Mouse (Mus musculus) liver, embryonic 16.5 days (tissue): ENCODE measurements around the gene Ten1. TPM values are rescaled to one million over a fixed set of nuclear protein-coding genes. Genes with fewer than 3 reads are reported as not detected.

Experiments used
- ATAC-seq: fragments of 200-750 bp; cut with Nextera tagmentation; 2 replicates; pipeline ENCODE4 v1.8.0; 2017; ENCODE audit warnings: low read depth, mild to moderate bottlenecking, moderate number of reproducible peaks, moderate library complexity
- H3K27ac ChIP-seq: fragments of 300-500 bp; sonication (generic); 2 replicates; pipeline ENCODE4 v1.5.1; 2014; ENCODE audit warnings: mild to moderate bottlenecking, low read length
- H3K27me3 ChIP-seq: fragments of 300-500 bp; sonication (generic); 2 replicates; pipeline ENCODE4 v1.6.1; 2014; ENCODE audit warnings: low read depth, low read length, mixed read lengths; ENCODE audit not compliant: control insufficient read depth, insufficient read depth
- H3K36me3 ChIP-seq: fragments of 300-500 bp; sonication (generic); 2 replicates; pipeline ENCODE4 v1.6.1; 2014; ENCODE audit warnings: mild to moderate bottlenecking; ENCODE audit not compliant: control insufficient read depth, insufficient read depth
- H3K4me1 ChIP-seq: fragments of 300-500 bp; sonication (generic); 2 replicates; pipeline ENCODE4 v1.6.1; 2014; ENCODE audit warnings: low read depth, low read length, mixed read lengths; ENCODE audit not compliant: control insufficient read depth
- H3K4me2 ChIP-seq: fragments of 300-500 bp; sonication (generic); 2 replicates; pipeline ENCODE4 v1.6.1; 2014; ENCODE audit warnings: low read depth, low read length, mixed read lengths
- H3K4me3 ChIP-seq: fragments of 300-500 bp; sonication (generic); 2 replicates; pipeline ENCODE4 v1.5.1; 2014; ENCODE audit warnings: low read depth, mild to moderate bottlenecking, low read length
- H3K9ac ChIP-seq: fragments of 300-500 bp; sonication (generic); 2 replicates; pipeline ENCODE4 v1.6.1; 2014; ENCODE audit warnings: low read depth, low read length
- H3K9me3 ChIP-seq: fragments of 300-500 bp; sonication (generic); replicated peaks from 2 replicates; pipeline ENCODE4 v1.6.1; 2016; ENCODE audit warnings: low read length; ENCODE audit not compliant: control insufficient read depth
- WGBS: fragments of 180-500 bp; shearing (Covaris S2); extraction: QIAGEN DNeasy Blood & Tissue Kit; methylation state at CpG from one replicate; pipeline ENCODE4 v1.1.7; 2014; ENCODE audit not compliant: insufficient replicate concordance; 5-methylcytosine and 5-hydroxymethylcytosine counted together
- polyA plus RNA-seq: library from polyadenylated mRNA; unstranded; fragments of >200 nt; fragmentation: Nextera tagmentation; extraction: Ambion mirVana; gene quantifications from 2 replicates; pipeline ENCODE4 v1.2.1, GENCODE M21; 2015

Gene Ten1
- polyA plus RNA-seq, 1 experiment from 2014 or later, result 23.1 TPM

GRCm38 (mm10) chr11:116208660-116209059 lies 10.0 kb downstream of the Ten1 start:
- Histone ChIP-seq H3K4me1 (peaks cover 3% of the 10 kb centered on the region; the same call in 1 of the 2 replicates), H3K4me3 (no peak overlapping the region), H3K27ac (no peak overlapping the region), H3K36me3 (peaks cover 3% of the 10 kb centered on the region; the same call in 1 of the 2 replicates), H3K9me3 (no peaks in the 10 kb centered on the region), H3K9ac (no peak overlapping the region), H3K4me2 (no peak overlapping the region), H3K27me3 (no peaks in the 10 kb centered on the region)
- no peak for ATAC-seq
- WGBS, result 73% methylated on average over 3 of the region's 3 CpGs

GRCm38 (mm10) chr11:116209257-116209656 lies 10.6 kb downstream of the Ten1 start:
- H3K27ac ChIP-seq, result 0 out of 2 replicates have a peak overlapping the region, but pooled peaks have one; percentile 20
- no peak overlapping the region for H3K4me3 ChIP-seq
- no peaks in the 10 kb centered on the region for H3K27me3 ChIP-seq
- no peaks in the 10 kb centered on the region for H3K9me3 ChIP-seq
- WGBS, result 67% methylated on average over 8 of the region's 8 CpGs
- no peak overlapping the region for H3K9ac ChIP-seq
- H3K4me1 ChIP-seq, result peaks cover 3% of the 10 kb centered on the region; the same call in 1 of the 2 replicates
- H3K36me3 ChIP-seq, result peaks cover 3% of the 10 kb centered on the region; the same call in 1 of the 2 replicates
- ATAC-seq, result 0 out of 2 replicates have a peak, but pooled peaks have one; percentile 19
- H3K4me2 ChIP-seq, result no peak overlapping the region

GRCm38 (mm10) chr11:116210696-116211095 lies 12.0 kb downstream of the Ten1 start:
- Histone ChIP-seq H3K4me2 (no peak overlapping the region), H3K36me3 (peaks cover 3% of the 10 kb centered on the region; the same call in 1 of the 2 replicates), H3K4me1 (peaks cover 3% of the 10 kb centered on the region; the same call in 1 of the 2 replicates), H3K9me3 (no peaks in the 10 kb centered on the region), H3K27ac (no peak overlapping the region), H3K27me3 (no peaks in the 10 kb centered on the region), H3K9ac (no peak overlapping the region), H3K4me3 (no peak overlapping the region)
- 49% methylated on average over 5 of the region's 5 CpGs for WGBS
- ATAC-seq, result peak; percentile 41; the same call in 1 of the 2 replicates

- no peaks in the 10 kb centered on the region for H3K27me3 ChIP-seq
- no peak for ATAC-seq
- H3K27ac ChIP-seq, result no peak overlapping the region
- no peak overlapping the region for H3K4me3 ChIP-seq
- H3K4me2 ChIP-seq, result no peak overlapping the region
- H3K9me3 ChIP-seq, result no peaks in the 10 kb centered on the region
- no peak overlapping the region for H3K9ac ChIP-seq
- peaks cover 3% of the 10 kb centered on the region for H3K4me1 ChIP-seq
- H3K36me3 ChIP-seq, result no peaks in the 10 kb centered on the region
- 71% methylated on average over 6 of the region's 6 CpGs for WGBS
Observed at GRCm38 (mm10) chr11:116212847-116213246, 14.2 kb downstream of the Ten1 start.

GRCm38 (mm10) chr11:116213877-116214510 lies 15.3 kb downstream of the Ten1 start:
- no peak overlapping the region for H3K4me2 ChIP-seq

GRCm38 (mm10) chr11:116215181-116215580 lies 16.5 kb downstream of the Ten1 start:
- Histone ChIP-seq H3K4me2 (no peak overlapping the region), H3K27ac (no peak overlapping the region), H3K27me3 (peaks cover under 1% of the 10 kb centered on the region; the same call in 1 of the 2 replicates), H3K9ac (no peak overlapping the region), H3K4me3 (no peak overlapping the region), H3K9me3 (no peaks in the 10 kb centered on the region), H3K4me1 (peaks cover 21% of the 10 kb centered on the region), H3K36me3 (no peaks in the 10 kb centered on the region)
- WGBS, result 74% methylated on average over 7 of the region's 7 CpGs
- ATAC-seq, result no peak

More at GRCm38 (mm10) chr11:116213877-116214510, 15.3 kb downstream of the Ten1 start:
- Histone ChIP-seq H3K27ac (no peak overlapping the region), H3K27me3 (no peaks in the 10 kb centered on the region), H3K9me3 (no peaks in the 10 kb centered on the region), H3K4me3 (no peak overlapping the region), H3K36me3 (no peaks in the 10 kb centered on the region), H3K4me1 (peaks cover 13% of the 10 kb centered on the region), H3K9ac (no peak overlapping the region)
- ATAC-seq, result no peak
- 74% methylated on average over 13 of the region's 13 CpGs for WGBS

- no peak overlapping the region for H3K4me2 ChIP-seq
- no peak for ATAC-seq
- peaks cover 8% of the 10 kb centered on the region for H3K27me3 ChIP-seq
- H3K4me3 ChIP-seq, result no peak overlapping the region
- peaks cover 19% of the 10 kb centered on the region for H3K4me1 ChIP-seq
- no peaks in the 10 kb centered on the region for H3K9me3 ChIP-seq
- no peak overlapping the region for H3K9ac ChIP-seq
- H3K27ac ChIP-seq, result no peak overlapping the region
- WGBS, result 81% methylated on average over 6 of the region's 6 CpGs
- no peaks in the 10 kb centered on the region for H3K36me3 ChIP-seq
Observed at GRCm38 (mm10) chr11:116215991-116216390, 17.3 kb downstream of the Ten1 start.

- H3K4me1 ChIP-seq, result peaks cover 19% of the 10 kb centered on the region
- no peak overlapping the region for H3K4me2 ChIP-seq
- WGBS, result 69% methylated on average over 11 of the region's 11 CpGs
- no peak overlapping the region for H3K9ac ChIP-seq
- H3K4me3 ChIP-seq, result no peak overlapping the region
- H3K27me3 ChIP-seq, result peaks cover 14% of the 10 kb centered on the region
- no peak for ATAC-seq
- no peaks in the 10 kb centered on the region for H3K36me3 ChIP-seq
- no peak overlapping the region for H3K27ac ChIP-seq
- no peaks in the 10 kb centered on the region for H3K9me3 ChIP-seq
Observed at GRCm38 (mm10) chr11:116216549-116216948, 17.9 kb downstream of the Ten1 start.

- WGBS, result 57% methylated on average over 2 of the region's 2 CpGs
- no peaks in the 10 kb centered on the region for H3K36me3 ChIP-seq
- H3K4me2 ChIP-seq, result no peak overlapping the region
- peak; percentile 60 for ATAC-seq
- peak overlapping the region; percentile 83 for H3K27ac ChIP-seq
- no peak overlapping the region for H3K9ac ChIP-seq
- H3K4me3 ChIP-seq, result no peak overlapping the region
- H3K4me1 ChIP-seq, result peaks cover 19% of the 10 kb centered on the region
- peaks cover 31% of the 10 kb centered on the region for H3K27me3 ChIP-seq
- no peaks in the 10 kb centered on the region for H3K9me3 ChIP-seq
Observed at GRCm38 (mm10) chr11:116218263-116218662, 19.6 kb downstream of the Ten1 start.
